Mouse (Mus musculus) kidney, postnatal 0 days (tissue): Measurements from ENCODE around the gene Cnot4. TPM values are rescaled to one million over a fixed set of nuclear protein-coding genes. Genes with fewer than 3 reads are reported as not detected.
"Not testable (repeated sequence)": the region's sequence is repeated elsewhere in the genome, so short reads cannot be mapped to it uniquely, and the experiment has no call there.

Experiments
- ATAC-seq: fragments of 200-750 bp; cut with Nextera tagmentation; replicated peaks from 2 replicates; pipeline ENCODE4 v1.8.0; 2017; ENCODE audit warnings: low read depth, moderate number of reproducible peaks, moderate TSS enrichment, moderate library complexity; ENCODE audit not compliant: low FRiP score
- DNase-seq: peaks from one replicate; pipeline ENCODE4 v3.0.0-alpha.2; 2016; ENCODE audit warnings: low spot score
- H3K27ac ChIP-seq: fragments of 300-500 bp; sonication (generic); 2 replicates; pipeline ENCODE4 v1.5.1; 2014; ENCODE audit warnings: mild to moderate bottlenecking
- H3K27me3 ChIP-seq: fragments of 300-500 bp; sonication (generic); 2 replicates; pipeline ENCODE4 v1.6.1; 2014; ENCODE audit warnings: low read length, mixed read lengths; ENCODE audit not compliant: insufficient read depth
- H3K36me3 ChIP-seq: fragments of 300-500 bp; sonication (generic); 2 replicates; pipeline ENCODE4 v1.6.1; 2014; ENCODE audit warnings: low read length, mixed read lengths; ENCODE audit not compliant: insufficient read depth
- H3K4me1 ChIP-seq: fragments of 300-500 bp; sonication (generic); replicated peaks from 2 replicates; pipeline ENCODE4 v1.6.1; 2014; ENCODE audit warnings: antibody characterized with exemption, low read length, mixed read lengths; ENCODE audit not compliant: insufficient read depth
- H3K4me2 ChIP-seq: fragments of 300-500 bp; sonication (generic); 2 replicates; pipeline ENCODE4 v1.6.1; 2014; ENCODE audit warnings: mild to moderate bottlenecking, low read length, moderate library complexity, mixed read lengths
- H3K4me3 ChIP-seq: fragments of 300-500 bp; sonication (generic); replicated peaks from 2 replicates; pipeline ENCODE4 v1.5.1; 2014; ENCODE audit warnings: low read depth, low read length
- H3K9ac ChIP-seq: fragments of 300-500 bp; sonication (generic); 2 replicates; pipeline ENCODE4 v1.6.1; 2014; ENCODE audit warnings: low read depth, low read length
- H3K9me3 ChIP-seq: fragments of 300-500 bp; sonication (generic); replicated peaks from 2 replicates; pipeline ENCODE4 v1.6.1; 2016; ENCODE audit warnings: low read length, inconsistent platforms, mixed read lengths
- CTCF ChIP-seq: IDR thresholded peaks from 2 replicates; pipeline ENCODE4 v1.5.1; 2016; ENCODE audit warnings: antibody characterized with exemption, low read depth, mild to moderate bottlenecking, moderate library complexity
- WGBS: fragments of 180-500 bp; shearing (Covaris S2); extraction: QIAGEN DNeasy Blood & Tissue Kit; methylation state at CpG from one replicate; pipeline ENCODE4 v1.1.7; 2014; 5-methylcytosine and 5-hydroxymethylcytosine counted together
- polyA plus RNA-seq: library from polyadenylated mRNA; unstranded; fragments of >200 nt; fragmentation: Nextera tagmentation; extraction: Ambion mirVana; gene quantifications from 2 replicates; pipeline ENCODE4 v1.2.1, GENCODE M21; 2015

The Cnot4 gene
- 21.0 and 23.5 TPM in 2 replicates for polyA plus RNA-seq

DNA sequence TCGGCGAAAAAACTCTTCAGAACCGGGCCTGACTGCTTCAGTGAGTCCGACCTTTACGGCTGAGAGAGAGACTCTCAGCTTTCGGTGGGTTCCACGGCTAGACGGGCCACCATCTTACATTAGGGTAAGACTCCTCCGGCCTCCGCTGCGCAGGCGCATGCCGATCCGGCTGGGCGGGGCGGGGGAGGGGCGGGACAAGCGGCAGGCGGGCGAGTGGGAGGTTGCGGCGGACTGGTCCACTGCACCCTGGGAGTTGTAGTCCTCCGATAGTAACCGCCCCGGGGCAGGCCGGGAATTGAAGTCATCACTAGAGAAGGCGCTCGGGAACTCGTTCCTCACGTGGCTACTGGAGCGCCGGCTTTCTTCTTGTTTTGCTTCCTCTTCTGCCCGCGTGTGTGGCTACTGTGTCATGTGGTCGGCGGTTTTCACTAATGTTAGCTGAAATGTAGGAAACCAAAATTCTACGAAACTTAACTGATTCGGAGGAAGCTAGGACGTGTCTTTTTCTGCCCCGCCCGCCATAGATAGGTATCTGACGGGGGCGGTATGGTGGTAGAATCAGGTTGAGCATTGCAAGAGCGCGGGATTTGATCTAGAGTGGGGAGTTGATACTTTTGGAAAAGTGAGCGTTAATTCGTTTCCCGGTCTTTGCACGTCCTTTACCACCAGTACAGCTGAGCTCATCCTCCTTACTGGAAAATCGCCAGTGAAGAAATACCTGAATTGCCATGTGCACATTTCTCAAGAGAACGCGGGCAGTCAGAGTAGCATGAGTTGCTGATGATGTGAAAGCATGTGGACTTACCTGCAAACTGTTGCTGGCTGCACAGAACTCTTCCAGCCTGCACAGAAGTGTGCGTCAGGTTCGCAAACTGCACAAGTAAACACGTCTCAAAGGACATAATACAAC, at the start of gene Cnot4:
TSS of gene Cnot4 (minus strand) at position 146 of the 910 bp plus-strand sequence.
- DNase-seq = peak; percentile 99
- Histone ChIP-seq H3K4me2 (peak within 1 kb of the TSS; percentile 99), H3K9me3 (no peaks in the 10 kb centered on the region), H3K4me3 (peak within 1 kb of the TSS; percentile 78), H3K9ac (peak within 1 kb of the TSS; percentile 88), H3K36me3 (no peaks in the 10 kb centered on the region), H3K4me1 (no peaks in the 10 kb centered on the region; the same call in 1 of the 2 replicates), H3K27ac (peak within 1 kb of the TSS; percentile 94), H3K27me3 (no peaks in the 10 kb centered on the region)
- TF ChIP-seq CTCF = no peak
- WGBS = under 1% methylated on average over 55 of the region's 55 CpGs
- peak; percentile 100 for ATAC-seq

DNA sequence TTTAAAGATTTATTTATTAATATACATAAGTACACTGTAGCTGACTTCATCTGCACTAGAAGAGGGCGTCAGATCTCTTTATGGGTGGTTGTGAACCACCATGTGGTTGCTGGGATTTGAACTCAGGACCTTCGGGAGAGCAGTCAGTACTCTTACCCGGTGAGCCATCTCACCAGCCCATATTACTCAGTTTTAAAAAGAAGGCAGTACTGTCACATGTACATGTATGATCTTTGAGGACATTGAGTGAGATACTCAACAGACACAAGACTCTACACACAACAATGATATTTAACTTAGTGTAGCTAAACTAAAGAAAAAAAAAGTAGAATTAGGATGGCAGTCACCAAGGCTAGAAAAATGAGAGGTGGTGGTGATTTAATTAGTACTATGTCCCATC, 45.8 kb upstream of the Cnot4 start:
- DNase-seq, H3K36me3 ChIP-seq: not testable (repeated sequence)
- WGBS = 99% methylated on average over 3 of the region's 3 CpGs

DNA sequence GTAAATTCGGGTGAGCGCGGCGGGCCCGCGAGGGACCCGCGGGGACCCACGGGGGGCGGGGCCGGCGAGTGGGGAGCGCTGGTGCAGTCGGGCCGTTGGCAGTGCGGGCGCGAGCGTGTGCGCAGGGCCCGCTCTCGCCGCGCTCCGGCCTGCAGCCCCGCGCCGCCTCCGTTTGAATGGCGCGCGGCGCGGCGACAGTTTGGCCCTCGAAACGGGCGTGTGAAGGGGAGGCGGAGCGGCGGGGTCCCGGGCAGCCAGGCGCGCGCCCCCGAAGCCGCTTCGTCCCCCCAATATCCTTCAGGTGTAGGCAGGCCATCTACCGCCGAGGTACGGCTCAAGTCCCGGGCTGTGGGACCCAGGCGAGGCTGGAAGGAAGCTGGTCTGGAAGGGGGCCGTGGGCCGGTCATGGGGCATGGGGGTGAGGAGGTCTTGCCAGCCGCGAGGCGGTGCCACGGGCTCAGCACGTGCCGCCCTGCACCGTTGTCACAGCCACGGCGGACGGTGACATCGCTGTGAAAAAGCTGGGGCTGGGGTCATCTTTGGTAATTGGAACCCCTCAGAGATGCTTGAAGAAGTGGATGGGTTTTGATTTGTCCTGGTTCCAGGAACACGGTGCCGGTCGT, 44.2 kb upstream of the Cnot4 start:
- no peak for TF ChIP-seq CTCF
- Histone ChIP-seq H3K36me3 (no peaks in the 10 kb centered on the region), H3K9ac (peak overlapping the region; percentile 92), H3K27me3 (no peaks in the 10 kb centered on the region), H3K4me1 (no peaks in the 10 kb centered on the region), H3K9me3 (no peaks in the 10 kb centered on the region), H3K4me2 (peak overlapping the region; percentile 82), H3K27ac (peak overlapping the region; percentile 96), H3K4me3 (peak overlapping the region; percentile 88)
- ATAC-seq (peak; percentile 82), DNase-seq (peak; percentile 35)
- under 1% methylated on average over 67 of the region's 69 CpGs for WGBS

More for the DNA sequence above, 45.8 kb upstream of the Cnot4 start:
- ATAC-seq, H3K4me1 ChIP-seq, H3K4me2 ChIP-seq, H3K9ac ChIP-seq, H3K27me3 ChIP-seq, H3K27ac ChIP-seq, H3K4me3 ChIP-seq, H3K9me3 ChIP-seq: not testable (repeated sequence)

DNA sequence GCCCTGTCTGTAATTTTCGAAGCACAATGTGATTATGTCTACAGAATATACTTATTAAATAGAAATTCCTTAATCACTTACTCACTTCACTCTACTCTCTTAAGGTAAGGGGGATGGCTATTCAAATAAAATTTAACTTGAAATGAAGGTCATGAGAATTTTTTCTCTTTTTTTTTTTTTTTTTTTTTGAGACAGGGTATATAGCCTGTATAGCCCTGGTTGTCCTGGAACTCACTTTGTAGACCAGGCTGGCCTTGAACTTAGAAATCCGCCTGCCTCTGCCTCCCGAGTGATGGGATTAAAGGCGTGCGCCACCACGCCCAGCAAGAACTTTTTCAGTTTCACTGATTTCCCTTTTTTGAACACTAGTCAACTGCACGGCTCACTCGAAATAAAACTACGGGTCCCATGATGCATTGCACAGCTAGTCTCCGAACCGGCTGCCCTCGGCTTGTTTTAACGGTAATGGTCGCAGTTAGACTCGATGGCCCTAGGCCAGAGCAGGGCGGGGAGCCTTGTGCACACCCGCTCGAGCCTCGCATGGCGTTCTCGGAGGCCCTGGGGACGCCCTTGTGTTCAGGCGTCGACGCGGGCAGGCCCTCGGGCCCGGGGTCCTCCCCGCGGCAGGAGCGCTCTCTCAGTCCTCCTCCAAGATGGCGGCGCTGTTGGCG, 43.6 kb upstream of the Cnot4 start, which contains the start of gene Nup205:
TSS of gene Nup205 (plus strand) at position 443 of the 671 bp plus-strand sequence.
- WGBS = 4% methylated on average over 34 of the region's 34 CpGs
- Histone ChIP-seq H3K27ac (peak within 1 kb of the TSS; percentile 96), H3K9ac (peak within 1 kb of the TSS; percentile 92), H3K36me3 (no peaks in the 10 kb centered on the region), H3K4me2 (peak within 1 kb of the TSS; percentile 82), H3K9me3 (no peaks in the 10 kb centered on the region), H3K27me3 (no peaks in the 10 kb centered on the region), H3K4me1 (no peaks in the 10 kb centered on the region), H3K4me3 (peak within 1 kb of the TSS; percentile 88)
- DNase-seq (peak; percentile 95), ATAC-seq (peak; percentile 84)
- peak; percentile 23; the same call in 1 of the 2 replicates for TF ChIP-seq CTCF

DNA sequence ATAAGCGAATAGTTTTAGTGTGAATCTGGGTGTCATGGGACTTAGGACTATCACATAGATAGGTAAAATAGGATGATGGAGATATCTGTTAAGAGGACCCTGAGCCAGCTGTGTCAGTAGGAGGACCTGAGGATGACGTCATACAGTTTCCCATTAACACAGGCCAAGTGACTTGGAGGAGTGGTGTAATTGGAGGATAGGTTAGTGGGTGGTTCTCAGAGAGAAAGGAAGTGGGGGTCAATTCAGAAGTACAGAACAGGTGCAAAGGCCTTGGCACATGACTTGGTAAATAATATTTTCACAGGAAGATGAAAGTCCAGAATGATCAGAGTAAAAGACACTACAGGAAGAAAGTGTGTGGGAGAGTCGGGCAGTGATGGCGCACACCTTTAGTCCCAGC, 39.7 kb upstream of the Cnot4 start:
- no peak for DNase-seq
- no peaks in the 10 kb centered on the region for H3K9me3 ChIP-seq
- ATAC-seq = no peak
- H3K4me2 ChIP-seq = no peak overlapping the region
- no peaks in the 10 kb centered on the region for H3K27me3 ChIP-seq
- H3K27ac ChIP-seq = no peak overlapping the region
- no peaks in the 10 kb centered on the region for H3K4me1 ChIP-seq
- no peaks in the 10 kb centered on the region for H3K36me3 ChIP-seq
- no peak for TF ChIP-seq CTCF
- no peak overlapping the region for H3K4me3 ChIP-seq
- H3K9ac ChIP-seq = no peak overlapping the region
- WGBS = 89% methylated on average over 4 of the region's 4 CpGs

DNA sequence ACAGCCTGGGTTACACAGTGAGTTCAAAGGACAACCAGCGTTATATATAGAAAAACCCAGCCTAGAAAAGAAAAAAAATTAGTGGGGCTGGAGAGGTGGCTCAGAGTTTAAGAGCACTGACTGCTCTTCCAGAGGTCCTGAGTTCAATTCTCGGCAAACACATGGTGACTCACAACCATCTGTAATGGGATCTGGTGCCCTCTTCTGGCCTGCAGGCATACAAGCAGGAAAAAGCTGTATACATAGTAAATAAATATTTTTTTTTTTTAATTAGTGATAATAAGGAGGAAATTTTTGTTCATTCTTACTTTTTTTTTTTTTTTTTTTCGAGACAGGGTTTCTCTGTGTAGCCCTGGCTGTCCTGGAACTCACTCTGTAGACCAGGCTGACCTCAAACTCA, 38.5 kb upstream of the Cnot4 start:
- not testable (repeated sequence) for H3K36me3 ChIP-seq, H3K4me2 ChIP-seq, H3K9me3 ChIP-seq, H3K27ac ChIP-seq, H3K27me3 ChIP-seq, DNase-seq, ATAC-seq, H3K4me3 ChIP-seq, H3K4me1 ChIP-seq, H3K9ac ChIP-seq
- TF ChIP-seq CTCF = peak; percentile 44
- WGBS = 70% methylated on average over 3 of the region's 3 CpGs
